ENCODE assay signal across 10 mouse cellular contexts in the genomic region with DNA sequence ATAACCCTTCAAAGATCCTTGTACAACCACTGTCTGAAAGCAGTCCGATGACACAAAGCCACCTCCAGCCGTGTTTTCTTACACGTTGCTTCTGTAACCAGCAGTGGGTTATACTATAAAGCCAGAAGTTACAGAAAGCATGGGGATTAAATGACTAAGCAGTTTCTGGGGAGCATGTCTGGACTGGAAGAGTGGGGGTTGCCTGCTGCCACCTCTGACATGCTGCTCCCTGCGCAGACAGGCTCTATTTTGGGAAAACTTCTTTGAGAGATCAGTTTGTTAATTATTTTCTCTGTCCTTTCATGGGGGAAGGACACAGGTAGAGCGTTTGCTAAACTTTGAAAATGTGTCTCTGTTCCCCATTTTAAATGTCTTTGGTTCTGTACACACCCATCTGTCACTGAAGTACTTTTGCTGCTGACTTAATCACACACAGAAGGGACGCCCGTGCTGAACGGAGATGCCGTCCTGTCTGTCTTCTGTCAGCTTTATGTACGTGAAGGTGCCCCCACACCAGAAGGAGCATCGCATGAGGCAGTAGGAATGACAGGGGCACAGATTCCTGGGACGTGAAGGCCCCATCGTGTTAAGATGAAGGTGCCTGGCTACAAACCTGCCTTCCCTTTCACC. TPM values are rescaled to one million over a fixed set of nuclear protein-coding genes. Genes with fewer than 3 reads are reported as not detected.
A peak's percentile ranks its signal among the peaks of the same experiment; 100 is the strongest.
DNase-seq lines count a peak whose midpoint lies in the region; ATAC-seq lines count a peak whose summit lies in the region.
"Had no signal": no experiment of that assay in that cellular context is flagged by ENCODE, and none has a peak within 500 bp of the region (broad histone marks: within the 10 kb centered on the region; RNA-seq: fewer than 3 reads in every experiment).

No protein-coding gene starts in this region.

- peak; percentile 63; the same call in 1 of the 2 replicates for ATAC-seq in granulocyte monocyte progenitor cell, adult 5-6 weeks (replicated peaks; ENCODE audit: poor library complexity, severe bottlenecking)

- DNase-seq in urinary bladder, postnatal 25 days (ENCODE audit: low spot score): peak; percentile 19
- no peak for DNase-seq in urinary bladder, postnatal 10 days (ENCODE audit: low spot score)
- peak; percentile 40 to 46 for DNase-seq in layer of hippocampus, adult 8-10 months (ENCODE audit: low spot score in 2 of 2)
- peak; percentile 50 to 52 for DNase-seq in urinary bladder, postnatal 36 days (ENCODE audit: low spot score in 2 of 2)
- no peak for DNase-seq in natural killer cell, adult 2 months (ENCODE audit: low spot score in 2 of 2)
- DNase-seq in retina, embryonic 14.5 days (ENCODE audit: low spot score): no peak
- DNase-seq in gastrocnemius, adult 8-10 months (ENCODE audit: low spot score in 2 of 2): no peak
- DNase-seq: cerebellum, postnatal 36 days; lung, postnatal 14 days had no signal

RNA-seq across cellular contexts. Expression of a gene that starts 11.2 kb away (rescaled TPM):
- total RNA-seq in granulocyte monocyte progenitor cell, adult 5-6 weeks (2014; fragmentation: Nextera tagmentation): 31.0 and 34.2 TPM in 2 replicates
- total RNA-seq in granulocyte monocyte progenitor cell, adult 5-6 weeks (2017): 40.0 and 64.8 TPM in 2 replicates
- 100 to 1,000 TPM; 331 to 351 (median 339) TPM for total RNA-seq in layer of hippocampus, adult 8-10 months (2022)
- 10 to 100 TPM; 43.2 to 50.6 (median 45.3) TPM for total RNA-seq in gastrocnemius, adult 8-10 months (2022)

Comparison
In these comparisons a context has a peak if more than half of its experiments do, and no peak if none do; other contexts are left out.
1. DNase-seq: peak in urinary bladder, postnatal 25 days (single experiment), layer of hippocampus, adult 8-10 months (2 of 2) and urinary bladder, postnatal 36 days (2 of 2); none in urinary bladder, postnatal 10 days (single experiment), natural killer cell, adult 2 months (0 of 2), retina, embryonic 14.5 days (single experiment) and gastrocnemius, adult 8-10 months (0 of 2).
2. RNA of a gene that starts 11.2 kb away (total RNA-seq): 331 to 351 TPM in layer of hippocampus, adult 8-10 months; 43.2 to 50.6 TPM in gastrocnemius, adult 8-10 months and 31.0 to 64.8 TPM in granulocyte monocyte progenitor cell, adult 5-6 weeks; every median in the first group is over 4 times any median in the second.